Mouse (Mus musculus) lung, embryonic 16.5 days (tissue): Measurements from ENCODE around the gene Ntm. TPM values are rescaled to one million over a fixed set of nuclear protein-coding genes. Genes with fewer than 3 reads are reported as not detected.

ENCODE experiments used
- ATAC-seq: fragments of 200-750 bp; cut with Nextera tagmentation; 2 replicates; pipeline ENCODE4 v1.8.0; 2017; ENCODE audit warnings: low read depth, mild to moderate bottlenecking, moderate library complexity
- H3K27ac ChIP-seq: fragments of 300-500 bp; sonication (generic); 2 replicates; pipeline ENCODE4 v1.5.1; 2014; ENCODE audit warnings: mild to moderate bottlenecking, control low read depth, low read length
- H3K27me3 ChIP-seq: fragments of 300-500 bp; sonication (generic); 2 replicates; pipeline ENCODE4 v1.6.1; 2014; ENCODE audit warnings: low read depth, low read length, mixed read lengths; ENCODE audit not compliant: control insufficient read depth, insufficient read depth
- H3K36me3 ChIP-seq: fragments of 300-500 bp; sonication (generic); 2 replicates; pipeline ENCODE4 v1.6.1; 2014; ENCODE audit warnings: low read length; ENCODE audit not compliant: control insufficient read depth, insufficient read depth
- H3K4me1 ChIP-seq: fragments of 300-500 bp; sonication (generic); replicated peaks from 2 replicates; pipeline ENCODE4 v1.6.1; 2014; ENCODE audit warnings: low read length, mixed read lengths; ENCODE audit not compliant: control insufficient read depth, insufficient read depth
- H3K4me2 ChIP-seq: fragments of 300-500 bp; sonication (generic); 2 replicates; pipeline ENCODE4 v1.6.1; 2014; ENCODE audit warnings: low read depth, low read length, control low read depth
- H3K4me3 ChIP-seq: fragments of 300-500 bp; sonication (generic); 2 replicates; pipeline ENCODE4 v1.5.1; 2014; ENCODE audit warnings: mild to moderate bottlenecking, low read length, control low read depth
- H3K9ac ChIP-seq: fragments of 300-500 bp; sonication (generic); 2 replicates; pipeline ENCODE4 v1.6.1; 2014; ENCODE audit warnings: low read length, control low read depth
- H3K9me3 ChIP-seq: fragments of 300-500 bp; sonication (generic); 2 replicates; pipeline ENCODE4 v1.6.1; 2016; ENCODE audit warnings: low read length; ENCODE audit not compliant: control insufficient read depth
- WGBS: fragments of 180-500 bp; shearing (Covaris S2); extraction: QIAGEN DNeasy Blood & Tissue Kit; methylation state at CpG from one replicate; pipeline ENCODE4 v1.1.7; 2014; 5-methylcytosine and 5-hydroxymethylcytosine counted together
- polyA plus RNA-seq: library from polyadenylated mRNA; unstranded; fragments of >200 nt; fragmentation: Nextera tagmentation; extraction: Ambion mirVana; gene quantifications from 2 replicates; pipeline ENCODE4 v1.2.1, GENCODE M21; 2015

Ntm gene
- polyA plus RNA-seq, 1 experiment from 2014 or later = 16.3 TPM

GRCm38 (mm10) chr9:29406046-29406445 lies 556.9 kb downstream of the Ntm start:
- no peak overlapping the region for H3K4me2 ChIP-seq
- H3K4me1 ChIP-seq = peaks cover 2% of the 10 kb centered on the region; the same call in 1 of the 2 replicates
- H3K9me3 ChIP-seq = no peaks in the 10 kb centered on the region
- no peak overlapping the region for H3K4me3 ChIP-seq
- ATAC-seq = no peak
- 90% methylated on average over 1 of the region's 1 CpGs for WGBS
- no peak overlapping the region for H3K9ac ChIP-seq
- H3K27me3 ChIP-seq = no peaks in the 10 kb centered on the region; the same call in 1 of the 2 replicates
- no peak overlapping the region for H3K27ac ChIP-seq
- H3K36me3 ChIP-seq = no peaks in the 10 kb centered on the region

DNA sequence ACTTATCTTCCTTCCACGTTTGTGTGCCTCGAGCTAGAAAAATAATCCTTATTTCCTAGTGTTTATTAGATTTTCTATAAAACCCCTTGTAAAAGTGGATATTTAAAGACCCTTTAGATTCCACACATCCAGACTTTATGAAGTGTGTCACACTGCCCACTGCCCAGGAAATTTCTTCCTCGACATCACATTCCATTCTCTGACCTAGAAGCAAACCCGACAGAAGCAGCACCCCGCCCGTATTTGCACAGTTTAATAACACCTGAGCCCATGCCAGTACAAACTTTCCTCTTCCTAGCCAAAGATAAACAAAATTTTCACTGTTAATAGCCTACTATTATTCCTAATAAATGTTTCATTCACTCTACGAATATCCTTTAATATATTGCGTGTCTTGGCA lies 562.8 kb downstream of the Ntm start:
- H3K9ac ChIP-seq = no peak overlapping the region
- no peak overlapping the region for H3K4me2 ChIP-seq
- no peaks in the 10 kb centered on the region for H3K9me3 ChIP-seq
- 21% methylated on average over 8 of the region's 8 CpGs for WGBS
- no peaks in the 10 kb centered on the region for H3K27me3 ChIP-seq
- peaks cover 9% of the 10 kb centered on the region for H3K4me1 ChIP-seq
- peak overlapping the region; percentile 53 for H3K27ac ChIP-seq
- ATAC-seq = peak; percentile 77; the same call in 1 of the 2 replicates
- no peak overlapping the region for H3K4me3 ChIP-seq
- no peaks in the 10 kb centered on the region for H3K36me3 ChIP-seq

GRCm38 (mm10) chr9:29396101-29396500 lies 566.8 kb downstream of the Ntm start:
- H3K4me3 ChIP-seq = no peak overlapping the region
- no peak overlapping the region for H3K27ac ChIP-seq
- no peak overlapping the region for H3K9ac ChIP-seq
- H3K9me3 ChIP-seq = no peaks in the 10 kb centered on the region
- peaks cover 18% of the 10 kb centered on the region for H3K4me1 ChIP-seq
- no peak overlapping the region for H3K4me2 ChIP-seq
- H3K27me3 ChIP-seq = no peaks in the 10 kb centered on the region
- WGBS = 63% methylated on average over 5 of the region's 5 CpGs
- no peaks in the 10 kb centered on the region for H3K36me3 ChIP-seq
- ATAC-seq = no peak

- WGBS = 93% methylated on average over 4 of the region's 4 CpGs
- no peak overlapping the region for H3K27ac ChIP-seq
- no peak overlapping the region for H3K4me3 ChIP-seq
- no peaks in the 10 kb centered on the region for H3K36me3 ChIP-seq
- H3K4me2 ChIP-seq = no peak overlapping the region
- no peaks in the 10 kb centered on the region for H3K9me3 ChIP-seq
- no peak overlapping the region for H3K9ac ChIP-seq
- no peak for ATAC-seq
- H3K27me3 ChIP-seq = no peaks in the 10 kb centered on the region
- peaks cover 21% of the 10 kb centered on the region for H3K4me1 ChIP-seq
These were observed 569.8 kb downstream of the Ntm start for GRCm38 (mm10) chr9:29393136-29393535.

GRCm38 (mm10) chr9:29390796-29391517 lies 572.0 kb downstream of the Ntm start:
- peaks cover 21% of the 10 kb centered on the region for H3K4me1 ChIP-seq
- peak; percentile 57 for ATAC-seq
- no peaks in the 10 kb centered on the region for H3K9me3 ChIP-seq
- H3K4me3 ChIP-seq = no peak overlapping the region
- no peaks in the 10 kb centered on the region for H3K27me3 ChIP-seq
- H3K9ac ChIP-seq = no peak overlapping the region
- no peaks in the 10 kb centered on the region for H3K36me3 ChIP-seq
- no peak overlapping the region for H3K4me2 ChIP-seq
- 43% methylated on average over 11 of the region's 11 CpGs for WGBS
- H3K27ac ChIP-seq = peak overlapping the region; percentile 22; the same call in 1 of the 2 replicates

- ATAC-seq = peak; percentile 75
- H3K9ac ChIP-seq = no peak overlapping the region
- no peaks in the 10 kb centered on the region for H3K27me3 ChIP-seq
- no peak overlapping the region for H3K4me3 ChIP-seq
- H3K9me3 ChIP-seq = no peaks in the 10 kb centered on the region
- WGBS = 49% methylated on average over 7 of the region's 7 CpGs
- no peak overlapping the region for H3K27ac ChIP-seq
- H3K4me1 ChIP-seq = peaks cover 21% of the 10 kb centered on the region
- H3K36me3 ChIP-seq = no peaks in the 10 kb centered on the region
- H3K4me2 ChIP-seq = no peak overlapping the region
These were observed 573.7 kb downstream of the Ntm start for GRCm38 (mm10) chr9:29389224-29389623.

GRCm38 (mm10) chr9:29387136-29387535 lies 575.8 kb downstream of the Ntm start:
- WGBS = 40% methylated on average over 4 of the region's 4 CpGs
- no peak for ATAC-seq
- Histone ChIP-seq H3K9ac (no peak overlapping the region), H3K4me2 (no peak overlapping the region), H3K27me3 (no peaks in the 10 kb centered on the region), H3K27ac (no peak overlapping the region), H3K9me3 (no peaks in the 10 kb centered on the region), H3K4me3 (no peak overlapping the region), H3K4me1 (peaks cover 21% of the 10 kb centered on the region), H3K36me3 (no peaks in the 10 kb centered on the region)

- no peaks in the 10 kb centered on the region for H3K27me3 ChIP-seq
- no peak for ATAC-seq
- H3K9ac ChIP-seq = no peak overlapping the region
- no peak overlapping the region for H3K27ac ChIP-seq
- WGBS = 53% methylated on average over 12 of the region's 12 CpGs
- H3K4me2 ChIP-seq = no peak overlapping the region
- H3K9me3 ChIP-seq = no peaks in the 10 kb centered on the region
- H3K36me3 ChIP-seq = no peaks in the 10 kb centered on the region
- H3K4me3 ChIP-seq = no peak overlapping the region
- H3K4me1 ChIP-seq = peaks cover 14% of the 10 kb centered on the region
These were observed 585.6 kb downstream of the Ntm start for GRCm38 (mm10) chr9:29377172-29378002.

GRCm38 (mm10) chr9:29371341-29371740 lies 591.6 kb downstream of the Ntm start:
- ATAC-seq = no peak
- WGBS = 76% methylated on average over 3 of the region's 3 CpGs
- Histone ChIP-seq H3K4me1 (peaks cover 2% of the 10 kb centered on the region; the same call in 1 of the 2 replicates), H3K27me3 (no peaks in the 10 kb centered on the region), H3K9me3 (no peaks in the 10 kb centered on the region), H3K27ac (no peak overlapping the region), H3K4me2 (no peak overlapping the region), H3K4me3 (no peak overlapping the region), H3K9ac (no peak overlapping the region), H3K36me3 (no peaks in the 10 kb centered on the region)
